Mouse (Mus musculus): ENCODE data around the gene Syk.

Gene Syk

DNA sequence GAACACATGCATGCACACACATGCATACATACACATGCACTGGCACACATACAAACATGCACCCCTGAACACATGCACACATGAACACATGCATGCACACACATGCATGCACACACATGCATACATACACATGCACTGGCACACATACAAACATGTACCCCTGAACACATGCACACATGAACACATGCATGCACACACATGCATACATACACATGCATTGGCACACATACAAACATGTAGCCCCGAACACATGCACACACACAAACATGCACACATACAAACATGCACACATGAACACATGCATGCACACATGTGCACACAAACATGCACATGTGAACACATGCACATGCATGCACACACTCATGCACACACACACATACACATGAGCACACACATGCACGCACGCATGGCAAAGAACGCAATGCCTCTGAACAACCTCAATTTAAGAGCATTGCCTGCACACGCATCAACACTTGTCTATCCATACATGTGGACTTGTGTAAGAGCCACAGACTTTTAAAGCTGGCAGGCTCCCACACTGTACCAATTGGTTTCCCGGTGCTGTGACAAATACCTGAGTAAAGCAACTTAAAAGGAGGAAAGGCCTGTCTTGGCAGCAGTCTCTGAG is 66.9 kb downstream of the Syk start:
- DNase-seq (ENCODE audit: extremely low spot score, low spot score), result no peak

DNA sequence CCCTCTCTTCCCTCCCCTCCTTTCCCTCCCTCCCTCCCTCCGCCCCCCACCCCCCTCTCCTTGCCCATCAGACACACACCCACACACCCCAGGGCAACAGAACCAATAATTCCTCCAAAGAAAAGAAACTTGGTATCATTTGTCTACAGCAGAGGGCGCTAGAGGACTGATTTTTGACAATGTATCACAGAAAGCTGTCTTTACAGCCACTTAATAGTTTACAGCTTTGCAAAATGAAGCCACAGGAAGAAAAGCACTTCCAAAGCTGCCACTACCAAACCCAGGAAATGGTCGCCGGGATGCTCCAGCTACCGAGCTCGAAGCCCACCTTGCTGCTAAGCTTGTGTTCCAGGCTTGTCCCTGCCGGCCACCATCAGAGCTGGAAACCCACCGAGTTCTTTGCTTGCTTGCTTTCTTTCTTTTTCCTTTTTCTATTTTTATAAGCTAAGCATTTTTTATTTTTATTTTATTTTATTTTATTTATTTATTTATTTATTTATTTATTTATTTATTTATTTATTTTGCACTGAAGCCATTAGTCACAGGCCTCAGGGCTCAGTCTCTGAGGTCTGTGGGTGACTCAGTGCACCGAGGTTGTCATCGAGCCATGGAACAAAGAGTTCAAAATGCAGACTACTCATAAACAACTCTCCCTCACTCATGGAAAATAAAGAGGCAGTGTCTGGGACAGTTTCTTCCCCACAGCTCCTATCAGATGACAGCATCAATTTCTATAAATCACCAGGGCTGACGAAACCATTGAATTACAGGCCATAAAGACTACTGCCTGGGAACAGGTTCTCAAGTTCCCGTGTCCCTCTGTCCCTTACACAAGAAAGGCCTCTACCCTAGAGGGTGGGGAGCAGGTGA is 68.6 kb downstream of the Syk start:
- peak; percentile 34 for DNase-seq (ENCODE audit: extremely low spot score, low spot score)

- DNase-seq (ENCODE audit: extremely low spot score, low spot score), result no peak
These were observed 69.3 kb downstream of the Syk start for GRCm38 (mm10) chr13:52652253-52652628.

GRCm38 (mm10) chr13:52654081-52654829 is 71.3 kb downstream of the Syk start:
- no peak for DNase-seq (ENCODE audit: extremely low spot score, low spot score)

GRCm38 (mm10) chr13:52654830-52655308 is 71.9 kb downstream of the Syk start:
- DNase-seq (ENCODE audit: extremely low spot score, low spot score), result no peak

- DNase-seq (ENCODE audit: extremely low spot score, low spot score), result no peak
These were observed 75.0 kb downstream of the Syk start for GRCm38 (mm10) chr13:52657966-52658365.

GRCm38 (mm10) chr13:52658477-52658876 is 75.5 kb downstream of the Syk start:
- peak; percentile 70 for DNase-seq (ENCODE audit: extremely low spot score, low spot score)

DNA sequence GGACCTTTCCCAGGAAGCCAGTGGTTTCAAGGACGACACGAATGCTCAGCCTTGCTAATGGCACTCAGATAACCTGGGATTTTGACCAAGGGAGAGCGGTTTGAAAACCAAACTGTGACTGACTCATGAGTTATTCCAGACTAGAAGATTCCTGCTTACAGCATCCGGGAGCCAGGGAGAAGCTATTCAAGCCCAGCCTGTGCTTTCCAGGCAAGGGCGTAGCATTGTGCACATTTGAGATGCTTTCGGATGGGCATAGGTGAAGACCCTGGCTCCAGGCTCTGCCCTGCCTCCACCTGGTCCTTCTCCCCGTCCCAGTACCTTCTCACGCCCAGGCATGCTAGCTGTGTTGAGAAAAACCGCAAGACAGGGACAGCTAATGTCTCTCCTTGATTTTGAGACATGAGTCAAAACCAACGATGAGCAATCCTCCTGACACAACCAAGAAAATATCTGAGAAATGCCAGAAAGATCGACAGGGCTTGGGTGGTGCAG is 76.2 kb downstream of the Syk start:
- DNase-seq (ENCODE audit: extremely low spot score, low spot score), result no peak

DNA sequence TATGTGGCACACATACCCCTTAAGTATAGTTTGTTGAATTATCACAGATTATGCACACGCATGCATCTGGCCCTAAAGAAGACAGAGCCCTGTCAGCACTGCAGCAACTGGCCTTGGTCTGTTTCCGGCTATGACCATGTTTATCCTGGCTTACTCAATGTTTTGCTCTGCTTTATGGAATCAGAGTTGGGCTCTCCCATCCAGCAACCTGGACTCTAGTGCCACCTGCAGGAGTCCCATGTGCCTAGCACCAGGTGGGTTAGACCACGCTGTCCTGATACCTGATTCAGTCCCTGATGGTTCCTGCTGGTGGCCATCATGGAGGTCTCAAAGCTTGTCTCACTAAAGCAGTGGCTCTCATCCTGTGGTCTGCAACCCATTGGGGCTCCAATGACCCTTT is 86.9 kb downstream of the Syk start:
- DNase-seq (ENCODE audit: extremely low spot score, low spot score), result no peak

DNA sequence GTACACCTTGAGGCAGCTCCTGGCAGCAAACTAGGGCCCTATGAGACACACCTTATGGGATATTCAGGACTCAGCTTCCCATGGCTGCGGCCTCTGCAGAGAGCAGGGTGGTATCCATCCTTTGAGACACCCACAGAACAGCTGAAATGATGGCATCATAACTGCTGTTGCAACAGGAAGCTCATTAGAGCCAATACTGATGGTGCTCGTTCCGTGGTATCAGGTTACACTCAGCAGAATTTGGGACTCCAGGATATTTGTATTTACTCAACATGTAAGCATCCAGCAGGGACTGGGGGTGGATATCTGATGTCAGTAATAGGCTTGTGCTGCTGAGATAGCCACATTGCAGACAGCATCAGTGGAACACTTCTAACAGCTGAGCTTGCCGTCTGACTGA is 90.3 kb downstream of the Syk start:
- no peak for DNase-seq (ENCODE audit: extremely low spot score, low spot score)

GRCm38 (mm10) chr13:52673856-52674255 is 90.9 kb downstream of the Syk start:
- DNase-seq (ENCODE audit: extremely low spot score, low spot score), result no peak

GRCm38 (mm10) chr13:52674839-52675238 is 91.9 kb downstream of the Syk start:
- DNase-seq (ENCODE audit: extremely low spot score, low spot score), result no peak

DNA sequence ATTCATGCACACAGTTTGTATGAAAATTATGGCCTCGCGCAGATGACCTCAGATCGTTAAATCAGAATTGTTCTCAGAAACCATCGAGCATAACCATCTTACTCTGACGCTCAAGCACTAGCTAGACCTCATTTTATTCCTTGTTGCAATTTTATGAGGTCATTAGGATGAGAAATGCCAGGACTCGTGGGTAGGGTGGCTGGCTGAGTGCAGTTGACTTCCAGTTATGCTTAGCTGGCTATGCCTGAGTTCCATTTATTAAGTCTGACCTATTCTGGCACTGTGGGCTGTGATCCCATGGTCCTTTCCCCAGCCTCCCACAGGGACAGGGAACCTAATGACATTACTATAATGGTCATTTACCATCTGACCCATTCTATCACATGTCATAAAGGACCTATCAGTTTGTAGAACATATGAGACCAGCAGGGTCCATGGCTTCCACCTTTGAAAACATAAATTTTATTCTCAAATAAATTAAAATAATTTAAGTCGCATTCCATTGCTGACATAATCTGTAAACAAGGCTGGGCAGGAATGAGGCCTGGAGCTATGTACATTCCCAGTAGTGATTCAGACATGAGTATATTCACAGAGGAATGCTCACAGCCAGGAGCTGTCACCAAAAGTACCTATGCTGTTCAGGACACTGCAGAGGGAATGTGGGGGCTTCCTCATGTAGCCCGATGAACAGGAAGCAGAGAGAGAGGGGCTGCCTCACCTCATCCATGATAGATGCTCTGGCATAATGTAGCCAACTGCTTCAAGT is 92.7 kb downstream of the Syk start:
- no peak for DNase-seq (ENCODE audit: extremely low spot score, low spot score)

DNA sequence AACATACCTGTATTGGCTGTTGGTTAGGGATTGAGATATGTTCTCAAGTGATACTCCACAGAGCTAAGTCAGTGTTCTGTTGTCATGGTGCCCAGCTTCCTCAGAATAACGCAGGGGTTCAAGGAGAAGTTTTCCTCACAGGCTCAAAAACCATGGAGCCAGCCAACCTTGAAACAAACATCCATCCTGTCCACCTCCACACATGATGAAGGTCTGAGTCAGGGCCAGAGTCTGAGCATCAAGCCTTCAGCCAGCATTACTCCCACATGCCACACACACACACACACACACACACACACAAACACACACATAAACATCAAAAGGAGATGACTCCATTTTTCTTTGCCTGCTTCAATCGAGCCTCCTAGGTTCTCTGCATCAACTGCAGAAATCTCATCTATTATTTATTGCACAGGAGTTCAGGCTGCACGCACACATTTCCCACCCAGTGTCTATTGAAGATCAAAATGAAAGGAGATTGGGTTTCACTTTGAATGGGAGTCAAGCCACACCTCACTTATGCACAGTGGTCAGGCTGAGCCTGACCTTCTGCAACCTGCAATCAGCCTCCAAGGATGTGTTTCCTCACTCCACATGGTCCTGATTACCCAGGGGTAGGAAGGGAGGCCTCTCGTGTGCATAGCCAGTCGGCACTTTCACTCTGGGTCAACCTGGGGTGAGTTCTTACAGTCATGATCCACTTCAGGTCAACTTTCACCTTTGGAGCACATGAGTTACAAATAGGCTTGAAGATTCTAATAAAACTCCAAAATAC is 93.9 kb downstream of the Syk start:
- no peak for DNase-seq (ENCODE audit: extremely low spot score, low spot score)

DNA sequence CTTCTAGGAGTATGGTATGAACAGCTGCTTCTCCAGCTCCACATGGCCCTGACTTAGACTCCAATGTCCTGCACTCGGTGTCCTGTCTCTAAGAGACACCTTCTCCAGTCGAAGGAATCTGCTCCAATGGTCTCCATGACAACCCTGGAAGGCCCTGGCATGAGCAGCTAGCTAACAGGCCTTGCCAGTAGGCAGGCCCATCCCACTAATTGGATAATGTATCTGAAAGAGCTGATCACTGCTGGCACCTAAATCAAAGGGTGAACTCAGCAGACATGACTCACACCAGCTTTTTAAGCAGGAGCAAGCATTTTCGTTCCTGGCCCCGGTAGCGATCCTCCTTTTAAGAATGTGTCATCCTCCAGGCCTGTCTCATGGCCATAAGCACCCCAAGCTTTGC is 96.9 kb downstream of the Syk start:
- DNase-seq (ENCODE audit: extremely low spot score, low spot score), result no peak

DNA sequence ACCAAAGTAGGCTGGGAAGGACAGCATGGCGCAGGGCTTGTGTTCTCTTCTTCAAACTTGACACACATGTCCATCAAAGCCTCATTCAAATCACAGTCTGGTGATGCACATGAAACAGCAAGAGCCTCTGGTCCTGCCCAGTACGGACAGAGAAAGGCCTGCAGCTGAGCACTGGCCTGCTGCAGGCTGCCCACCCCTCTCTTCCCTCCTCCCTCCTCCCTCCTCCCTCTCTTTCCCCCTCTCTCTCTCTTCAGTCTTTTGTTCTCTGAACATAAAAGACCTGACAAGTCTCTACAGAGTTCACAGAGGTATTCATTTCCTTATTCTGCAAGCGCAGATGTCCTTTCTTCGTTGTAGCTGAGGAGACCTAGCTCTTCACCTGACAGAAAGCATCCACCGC is 99.1 kb downstream of the Syk start:
- no peak for DNase-seq (ENCODE audit: extremely low spot score, low spot score)

GRCm38 (mm10) chr13:52690425-52690824 is 107.5 kb downstream of the Syk start:
- DNase-seq (ENCODE audit: extremely low spot score, low spot score), result no peak

GRCm38 (mm10) chr13:52692311-52692710 is 109.3 kb downstream of the Syk start:
- DNase-seq (ENCODE audit: extremely low spot score, low spot score), result no peak

DNA sequence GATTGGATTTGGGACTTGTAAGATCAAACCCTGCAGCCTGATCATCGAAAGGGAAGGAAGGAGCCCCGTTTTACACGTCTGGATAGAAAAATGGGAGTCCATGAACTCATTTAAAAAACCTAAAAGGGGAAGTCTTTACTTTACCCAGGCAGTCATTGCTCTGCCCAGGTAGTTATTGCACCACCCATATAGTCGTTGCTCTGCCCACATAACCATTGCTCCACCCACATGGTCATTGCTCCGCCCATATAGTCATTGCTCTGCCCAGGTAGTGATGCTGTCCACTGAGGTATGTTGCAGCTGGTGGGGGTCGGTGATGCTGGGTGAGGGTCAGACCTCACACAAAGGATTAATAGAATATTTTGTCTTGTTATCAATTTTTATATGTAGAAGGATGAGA is 111.9 kb downstream of the Syk start:
- no peak for DNase-seq (ENCODE audit: extremely low spot score, low spot score)

All from neural tube, embryonic 10.5 days (tissue).